Mouse (Mus musculus): ENCODE data around the gene Ninj2.

The Ninj2 gene

DNA sequence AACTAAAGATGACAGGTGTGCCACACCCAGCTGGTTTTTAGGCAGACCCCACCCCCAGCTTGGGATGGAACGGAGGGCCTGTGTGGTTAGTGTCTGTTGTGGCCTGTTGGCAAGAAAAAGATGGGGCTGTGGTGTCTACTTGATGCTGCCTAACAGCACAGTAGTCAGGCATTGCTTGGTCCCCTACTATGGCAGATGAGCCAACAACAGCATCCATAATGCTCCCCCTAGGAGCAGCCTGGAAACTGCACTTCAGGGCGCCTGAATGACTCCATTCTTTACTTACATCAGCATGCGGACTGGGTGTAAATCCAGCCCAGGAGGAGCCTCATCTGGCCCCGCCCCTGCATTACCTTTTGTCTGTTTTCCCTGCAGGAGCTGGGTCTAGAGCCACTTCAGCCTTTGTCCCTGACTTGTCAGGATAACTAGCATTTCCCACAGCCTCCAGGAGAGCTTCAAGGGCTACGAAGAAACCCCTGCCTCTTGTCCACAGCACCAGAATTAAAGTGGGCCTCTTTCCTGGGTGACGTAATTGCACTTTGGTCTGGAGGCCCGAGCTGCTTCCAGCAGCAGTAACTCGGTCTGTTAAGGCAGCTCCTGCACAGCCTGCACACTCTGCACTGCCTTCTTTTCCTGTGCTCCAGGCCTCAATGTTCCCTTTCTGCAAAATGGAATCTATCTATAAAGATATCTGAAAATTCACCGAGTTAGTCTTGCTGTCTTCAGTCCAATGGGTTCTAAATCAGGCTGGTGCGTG is 106.7 kb downstream of the Ninj2 start:
- peak; percentile 72 for DNase-seq (ENCODE audit: low spot score)

DNA sequence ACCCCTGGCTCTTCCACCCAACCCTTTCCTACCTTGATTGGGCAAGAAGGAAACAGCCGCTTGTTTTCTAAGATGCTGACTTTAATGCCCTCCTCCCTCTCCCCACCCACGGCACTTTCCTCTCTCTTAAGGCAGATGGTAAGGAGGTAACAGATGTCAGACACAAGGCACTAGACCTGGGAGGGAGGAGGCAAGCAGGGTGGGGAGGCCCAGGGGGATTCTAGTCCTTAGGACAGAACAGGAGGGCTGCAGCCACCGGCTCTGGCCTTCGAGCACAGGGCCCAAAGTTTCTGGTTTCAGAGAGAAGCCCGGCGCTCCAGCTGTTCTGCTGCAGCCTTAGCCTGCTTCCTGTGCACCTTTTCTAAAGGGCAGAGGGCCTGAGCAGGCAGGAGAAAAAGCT is 108.8 kb downstream of the Ninj2 start:
- DNase-seq (ENCODE audit: low spot score): no peak

DNA sequence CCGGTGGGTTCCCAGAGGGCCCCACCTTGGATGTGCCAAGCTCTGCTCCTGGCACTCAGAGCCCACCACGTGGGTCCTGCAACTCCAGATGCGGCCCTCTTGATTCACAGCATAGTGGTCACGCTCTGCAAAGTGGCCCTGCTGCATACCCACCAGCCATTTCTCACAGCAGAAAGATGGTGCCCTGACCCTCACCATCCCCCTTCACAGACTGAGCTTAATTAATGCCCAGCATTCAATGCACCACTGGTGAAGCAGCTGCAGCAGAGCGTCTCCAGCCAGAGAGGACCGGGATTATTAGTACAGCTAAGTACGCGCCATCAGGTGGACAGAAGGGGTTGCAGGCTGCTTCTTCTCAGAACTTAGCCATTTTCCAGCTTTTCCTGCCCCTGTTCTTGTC is 109.3 kb downstream of the Ninj2 start:
- no peak for DNase-seq (ENCODE audit: low spot score)

DNA sequence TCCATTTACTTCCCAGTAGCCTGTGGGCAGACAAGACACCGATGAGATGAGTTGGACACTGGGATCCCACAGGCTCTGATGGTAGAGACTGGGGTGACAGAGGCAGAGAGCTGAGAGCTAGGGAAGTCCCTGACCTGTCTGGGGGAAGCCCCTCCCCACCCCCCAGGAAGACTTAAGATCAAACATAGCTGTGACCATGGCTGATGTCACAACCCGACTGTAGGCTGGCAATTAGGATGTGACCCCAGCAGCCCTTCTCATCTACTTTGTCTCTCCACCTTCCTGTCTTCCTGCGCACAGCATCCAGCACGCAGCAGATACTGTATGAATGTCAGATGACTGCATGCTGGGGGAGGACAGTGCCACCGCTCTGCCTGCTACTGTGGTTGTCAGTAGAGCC is 113.4 kb downstream of the Ninj2 start:
- DNase-seq (ENCODE audit: low spot score): no peak

DNA sequence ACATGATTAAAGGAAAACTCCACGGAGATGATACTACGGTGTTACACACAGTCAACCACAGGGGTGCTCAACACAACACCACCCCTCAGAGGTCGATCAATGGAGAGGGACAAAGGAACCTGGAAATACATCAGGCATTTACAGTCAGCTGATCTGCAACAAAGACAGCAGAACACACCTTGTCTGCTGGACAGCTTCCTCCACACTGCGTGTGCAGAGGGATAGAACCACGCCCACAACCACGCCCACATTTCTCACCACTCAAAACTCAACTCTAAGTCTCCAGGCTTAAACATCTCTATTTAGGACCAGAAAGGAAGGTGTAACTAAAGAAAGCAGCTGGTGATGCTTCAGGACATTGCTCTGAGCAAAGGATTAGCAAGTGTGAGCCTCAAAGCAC is 118.4 kb downstream of the Ninj2 start:
- no peak for DNase-seq (ENCODE audit: low spot score)

DNA sequence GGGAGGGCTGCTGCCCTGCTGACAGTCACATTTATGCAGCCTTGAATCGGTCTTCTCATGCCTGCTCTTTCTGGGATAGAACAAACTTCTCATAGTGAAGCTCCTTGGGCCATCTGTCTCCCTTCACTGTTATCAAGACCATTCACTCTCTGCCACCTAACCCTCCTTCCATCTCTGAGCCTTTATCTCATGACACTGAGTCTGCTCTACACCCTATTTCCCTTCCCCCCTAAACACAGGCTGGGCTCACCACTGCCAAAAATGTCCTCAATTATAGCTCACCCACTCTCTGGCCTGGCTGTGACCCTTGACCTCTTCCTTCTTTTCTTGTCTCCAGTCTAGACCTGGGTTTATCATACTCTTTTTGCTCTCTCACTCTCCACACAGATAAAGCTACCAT is 123.6 kb downstream of the Ninj2 start:
- DNase-seq (ENCODE audit: low spot score): no peak

DNA sequence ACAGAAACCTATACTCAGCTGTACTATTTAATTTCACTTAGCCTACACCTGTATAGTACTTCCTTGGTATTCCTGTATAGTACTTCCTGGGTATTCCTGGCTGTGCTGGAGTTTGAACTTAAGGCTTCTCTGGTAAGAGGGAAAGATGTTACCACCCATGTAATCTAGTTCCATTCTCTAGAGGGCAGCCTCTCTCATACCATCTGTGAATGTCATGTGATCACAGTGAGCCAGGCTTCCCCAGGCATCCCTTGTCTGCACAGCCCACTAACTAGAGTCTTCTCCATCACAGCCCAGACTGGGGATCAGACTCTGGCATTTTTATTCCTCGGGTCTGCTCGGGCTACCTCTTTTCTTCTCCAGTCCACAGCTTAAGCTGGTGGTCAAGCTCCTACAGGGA is 126.1 kb downstream of the Ninj2 start:
- DNase-seq (ENCODE audit: low spot score): peak; percentile 16

DNA sequence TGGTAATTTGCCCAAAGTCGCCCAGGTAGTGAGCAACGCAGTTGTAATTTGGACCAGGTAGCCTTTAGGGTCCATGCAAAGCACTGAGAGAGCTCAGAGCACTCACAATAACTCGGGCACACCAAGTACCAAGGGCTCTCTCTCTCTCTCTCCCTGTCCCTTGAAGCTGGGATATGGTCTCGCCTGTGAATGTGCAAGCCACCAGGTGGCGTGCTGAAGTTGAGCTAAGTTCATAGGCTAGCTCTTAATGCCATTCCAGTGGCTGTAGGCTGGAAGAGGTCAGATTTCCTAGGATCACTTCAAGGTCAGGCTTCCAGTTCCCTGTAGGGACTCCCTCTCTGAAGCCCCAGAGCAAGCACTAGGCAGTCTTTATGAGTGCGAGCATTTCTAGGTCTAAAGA is 129.5 kb downstream of the Ninj2 start:
- peak; percentile 79 for DNase-seq (ENCODE audit: low spot score)

DNA sequence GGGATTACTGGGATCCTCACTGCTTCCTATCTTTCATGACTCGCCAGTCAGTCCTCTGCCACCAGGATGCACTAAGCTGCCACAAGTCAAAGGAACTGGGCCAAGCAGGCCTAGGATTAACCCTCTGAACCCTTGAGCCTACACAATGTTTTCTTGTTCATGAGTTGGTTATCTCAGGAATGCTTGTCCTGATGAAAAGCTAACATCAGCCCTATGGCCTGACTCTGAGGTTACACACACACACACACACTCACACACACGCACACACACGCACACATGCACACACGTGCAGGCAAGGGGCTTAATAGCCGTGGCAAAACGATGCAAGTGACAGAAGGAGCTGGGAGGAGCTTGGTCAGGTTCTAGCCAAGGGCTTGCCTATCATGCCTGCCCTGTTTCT is 132.2 kb downstream of the Ninj2 start:
- no peak for DNase-seq (ENCODE audit: low spot score)

DNA sequence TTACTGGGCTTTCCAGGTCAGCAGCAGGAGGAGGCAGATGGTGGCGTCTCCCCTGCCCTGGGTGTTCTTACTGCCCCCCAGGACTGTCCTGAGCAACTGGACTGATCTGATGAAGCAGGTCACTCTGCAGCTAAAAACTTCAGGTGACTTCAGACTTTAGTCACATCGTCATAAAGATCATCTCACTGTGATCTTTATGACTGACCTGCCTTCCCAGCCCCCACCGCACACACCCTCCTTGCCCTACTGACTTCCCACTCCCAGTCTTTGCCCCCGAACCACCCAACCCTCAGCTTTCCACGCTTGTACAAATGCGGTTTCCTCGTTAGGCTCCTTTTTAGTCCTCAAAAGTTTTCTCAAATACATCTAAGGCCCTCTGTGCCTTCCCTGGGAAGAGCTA is 133.9 kb downstream of the Ninj2 start:
- DNase-seq (ENCODE audit: low spot score): no peak

DNA sequence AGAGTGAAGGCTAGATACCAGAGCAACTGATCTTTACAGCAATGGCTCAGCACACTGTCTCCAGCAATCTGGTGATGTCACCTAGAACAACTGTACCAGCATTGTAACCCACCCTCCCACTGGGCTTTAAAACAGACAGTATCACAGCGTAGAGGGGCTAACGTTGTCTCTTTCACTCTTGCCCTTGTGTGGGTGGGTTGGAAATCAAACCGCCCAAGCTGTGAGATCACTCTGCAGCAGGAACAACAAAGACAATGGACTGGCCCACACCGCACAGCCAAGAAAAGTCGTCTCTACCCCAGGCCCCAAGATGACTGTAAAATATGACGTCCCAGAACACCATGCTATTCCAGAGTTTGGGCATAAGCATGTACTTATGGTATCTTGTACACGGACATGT is 136.7 kb downstream of the Ninj2 start:
- DNase-seq (ENCODE audit: low spot score): no peak

DNA sequence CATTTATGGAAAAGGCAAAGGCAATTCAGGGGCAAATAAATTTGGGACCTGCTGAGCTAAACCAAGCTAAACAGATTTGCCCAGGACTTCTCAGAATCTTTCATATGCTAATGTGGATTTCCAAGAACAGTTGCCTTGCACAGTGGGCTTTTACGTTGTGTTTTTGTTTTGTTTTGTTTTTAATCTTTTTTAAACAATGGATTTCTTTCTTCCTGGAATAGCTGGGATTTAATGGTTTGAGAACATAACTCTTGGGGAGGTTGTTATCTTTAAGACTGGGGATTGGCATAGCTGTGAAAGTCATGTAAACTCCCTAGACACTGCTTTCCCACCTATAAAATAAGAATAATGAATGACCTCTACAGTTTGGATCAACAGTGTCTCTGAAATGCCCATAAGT is 137.3 kb downstream of the Ninj2 start:
- DNase-seq (ENCODE audit: low spot score): no peak

DNA sequence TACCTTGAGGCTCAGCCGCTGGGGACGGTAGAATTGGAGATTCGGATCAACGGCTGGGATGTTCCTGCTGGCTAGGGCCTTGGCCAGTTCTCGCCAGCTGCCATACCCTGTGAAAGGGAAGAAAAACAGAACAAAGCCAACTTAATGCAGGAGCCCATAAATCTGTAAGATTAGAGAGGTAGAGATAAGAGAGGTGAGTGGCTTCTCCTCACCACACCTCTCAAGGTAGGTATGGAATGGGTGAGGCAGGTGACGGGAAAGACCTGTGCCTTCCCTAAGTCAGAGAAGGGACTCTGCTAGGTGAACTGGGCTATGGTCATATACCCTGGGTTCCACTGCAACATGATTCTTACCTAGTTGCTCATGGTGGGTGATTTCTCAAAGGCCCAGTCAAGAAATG is 139.7 kb downstream of the Ninj2 start:
- DNase-seq (ENCODE audit: low spot score): no peak

DNA sequence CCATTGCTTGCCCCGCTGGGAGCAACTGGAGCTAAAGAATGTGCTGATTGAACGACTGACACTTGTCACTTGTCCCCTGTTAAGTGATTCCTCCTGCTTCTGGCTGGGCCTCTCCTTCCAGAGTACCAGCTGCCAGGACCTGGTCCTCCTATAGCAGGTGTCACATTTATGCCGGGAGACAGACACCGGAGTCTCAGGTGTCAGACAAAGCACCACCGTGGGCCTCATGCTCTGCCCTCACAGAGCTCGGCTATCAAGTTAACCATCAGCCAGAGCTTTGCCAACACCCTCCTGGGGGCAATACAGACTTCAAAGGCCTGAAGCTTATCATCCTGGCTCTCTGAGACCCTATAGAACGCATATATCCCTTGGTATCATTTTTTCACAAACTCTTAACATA is 142.7 kb downstream of the Ninj2 start:
- DNase-seq (ENCODE audit: low spot score): no peak

DNA sequence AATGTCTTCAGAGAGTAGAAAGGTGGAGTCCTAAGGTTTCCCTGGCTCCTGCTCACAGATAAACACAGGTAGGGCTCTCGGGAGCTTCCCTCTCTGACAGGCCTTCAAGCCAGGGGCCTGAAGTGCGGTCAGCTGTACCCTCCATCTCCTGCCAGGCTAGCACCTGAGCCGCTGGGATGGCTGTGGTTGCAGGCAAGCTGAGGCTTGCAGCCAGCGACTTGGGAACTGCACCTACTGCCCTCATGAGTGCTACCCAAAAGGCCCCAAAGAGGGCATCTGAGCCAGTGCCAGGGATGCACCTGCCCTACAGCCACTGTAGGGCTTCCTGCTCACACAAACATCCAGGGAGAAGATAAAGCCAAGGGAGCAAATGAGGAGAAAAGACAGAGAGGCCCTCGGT is 147.3 kb downstream of the Ninj2 start:
- DNase-seq (ENCODE audit: low spot score): no peak

DNA sequence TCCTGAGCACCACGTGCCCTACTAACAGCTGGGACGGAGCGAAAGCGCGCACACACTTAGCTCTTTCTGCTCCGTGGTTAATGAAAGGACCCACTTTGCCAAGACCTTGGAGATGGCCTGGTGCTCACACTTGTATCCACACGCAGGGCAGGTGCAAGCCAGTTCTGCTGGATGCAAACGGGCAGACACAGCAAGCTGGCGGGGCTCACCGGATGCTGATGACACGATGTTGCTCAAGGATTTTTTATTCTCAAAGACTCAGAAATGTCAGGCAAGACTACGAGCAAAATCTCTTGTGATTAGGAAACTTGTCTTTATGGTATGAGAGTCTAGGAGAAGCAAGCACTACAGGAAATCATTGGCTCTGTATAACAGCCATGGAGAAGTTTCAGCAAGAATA is 148.3 kb downstream of the Ninj2 start:
- DNase-seq (ENCODE audit: low spot score): no peak

DNA sequence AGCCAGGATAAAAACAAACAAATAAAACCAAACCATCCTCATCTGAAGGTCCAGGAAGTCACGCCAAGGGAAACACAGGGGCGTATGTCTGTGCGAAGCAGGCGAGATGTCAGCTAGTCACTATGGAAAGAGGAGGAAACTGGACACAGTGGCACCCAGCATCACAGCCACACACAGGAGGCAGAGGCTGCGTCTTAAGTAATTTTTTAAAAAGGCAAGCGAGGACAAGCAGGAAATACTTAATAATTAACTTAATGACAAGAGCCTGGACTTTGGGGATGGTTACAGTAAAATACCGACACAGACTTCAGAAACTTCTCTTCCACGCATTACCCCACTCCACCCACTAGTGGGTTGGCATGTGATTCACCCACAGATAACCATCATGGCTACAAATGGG is 149.4 kb downstream of the Ninj2 start:
- no peak for DNase-seq (ENCODE audit: low spot score)

DNA sequence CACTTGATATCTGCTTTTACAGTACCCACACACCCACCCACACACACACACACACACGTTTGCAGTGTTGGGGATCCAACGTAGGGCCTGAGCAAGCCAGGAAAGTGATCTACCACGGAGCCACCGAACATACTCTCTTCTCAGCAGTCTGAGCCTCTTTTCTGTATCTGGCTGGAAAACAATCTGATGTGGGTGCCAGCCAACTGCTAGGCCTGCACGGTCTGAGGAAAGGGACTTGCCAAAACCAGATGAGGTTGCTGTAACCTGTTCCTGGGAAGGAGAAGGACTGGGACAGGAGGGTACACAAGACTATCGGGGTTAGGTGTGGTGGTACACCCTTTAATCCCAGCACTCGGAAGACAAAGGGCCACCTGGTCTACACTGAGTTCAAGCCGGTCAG is 150.1 kb downstream of the Ninj2 start:
- no peak for DNase-seq (ENCODE audit: low spot score)

DNA sequence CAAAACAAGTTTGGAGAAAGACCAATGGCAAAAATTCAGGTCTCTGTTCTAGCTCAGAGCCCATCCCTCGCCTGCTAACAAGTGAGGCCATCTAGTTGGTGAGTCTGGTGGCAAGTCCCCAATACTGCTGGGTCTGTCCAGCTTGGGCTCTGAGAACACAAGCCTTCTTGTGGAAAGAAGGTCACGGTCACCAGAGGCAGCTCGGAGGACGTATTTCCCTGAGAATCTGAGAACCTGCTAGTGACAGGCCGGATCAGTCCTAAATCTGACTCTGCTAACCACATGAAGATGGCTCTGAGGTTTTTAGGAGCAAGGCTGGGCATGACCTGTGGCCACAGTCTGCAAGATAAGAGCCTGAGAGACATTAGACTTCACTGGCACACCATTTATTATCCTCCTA is 153.5 kb downstream of the Ninj2 start:
- DNase-seq (ENCODE audit: low spot score): no peak

DNA sequence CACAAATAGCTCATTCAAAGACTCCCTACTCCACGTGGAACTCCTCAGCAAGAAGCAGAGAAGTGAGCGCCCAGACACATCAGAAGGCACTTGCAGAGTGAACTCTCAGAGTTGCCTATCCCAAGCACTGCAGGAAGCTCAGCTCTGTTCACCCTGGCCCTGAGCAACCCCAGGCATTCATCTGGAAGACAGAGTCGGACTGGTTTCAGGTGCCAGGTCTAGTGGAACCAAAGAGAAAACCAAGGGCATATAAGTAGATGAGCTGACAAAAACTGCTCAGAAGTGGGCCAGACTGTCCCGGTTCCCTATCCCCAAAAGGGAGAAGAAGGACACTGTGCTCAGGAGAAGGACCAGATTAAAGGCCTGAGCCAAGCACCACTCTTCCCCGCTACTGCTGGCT is 156.7 kb downstream of the Ninj2 start:
- no peak for DNase-seq (ENCODE audit: low spot score)

All from embryo, embryonic 10.5 days (tissue).